Comparison of ENCODE assay signal across 14 mouse cellular contexts in the genomic region with DNA sequence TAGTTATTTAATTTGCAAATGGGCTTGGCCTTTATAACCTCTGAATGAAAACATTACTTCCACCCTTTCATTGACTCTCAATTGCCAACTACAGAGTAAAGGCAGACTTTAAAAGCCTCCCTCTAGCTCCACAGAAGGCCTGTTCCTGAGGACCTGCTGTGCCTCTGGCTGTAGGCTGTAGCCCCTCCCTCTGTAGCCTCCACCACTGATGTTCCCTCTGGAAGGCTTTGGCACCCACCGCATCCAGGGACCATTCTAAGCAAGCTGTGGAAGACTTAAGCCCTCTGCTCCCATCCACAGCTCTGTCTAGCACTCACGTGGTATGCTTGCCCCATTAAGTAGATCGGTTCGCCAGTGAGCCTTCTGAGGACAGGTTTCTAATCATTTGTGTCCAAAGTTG.
"Had no signal": no experiment of that assay in that cellular context is flagged by ENCODE, and none has a peak within 500 bp of the region (broad histone marks: within the 10 kb centered on the region; RNA-seq: fewer than 3 reads in every experiment).

No protein-coding gene starts in this region.

- H3K27ac ChIP-seq: kidney, postnatal 0 days; layer of hippocampus, adult 2 months; left cerebral cortex, adult 2 months; liver, embryonic 13.5 days; midbrain, embryonic 12.5 days; neural tube, embryonic 13.5 days; stomach, embryonic 15.5 days had no signal

- H3K27me3 ChIP-seq: liver, embryonic 13.5 days; stomach, embryonic 15.5 days had no signal

- DNase-seq: layer of hippocampus, postnatal 36 days; liver, embryonic 13.5 days; retina, postnatal 1 day; right cerebral cortex, postnatal 25 days; spleen, adult 18-20 months; thymus, postnatal 25 days had no signal

- H3K4me2 ChIP-seq: liver, embryonic 13.5 days; midbrain, embryonic 12.5 days; neural tube, embryonic 13.5 days; stomach, embryonic 15.5 days had no signal

- ATAC-seq: midbrain, embryonic 16.5 days had no signal

- H3K36me3 ChIP-seq: liver, embryonic 13.5 days; midbrain, embryonic 12.5 days; neural tube, embryonic 13.5 days; stomach, embryonic 15.5 days had no signal

- H3K4me3 ChIP-seq: layer of hippocampus, adult 2 months; left cerebral cortex, adult 2 months; liver, embryonic 13.5 days; midbrain, embryonic 12.5 days; myocyte; neural tube, embryonic 13.5 days; stomach, embryonic 15.5 days had no signal

- H3K9me3 ChIP-seq: liver, embryonic 13.5 days; midbrain, embryonic 12.5 days; neural tube, embryonic 13.5 days; stomach, embryonic 15.5 days had no signal

- H3K9ac ChIP-seq: liver, embryonic 13.5 days; midbrain, embryonic 12.5 days; neural tube, embryonic 13.5 days; stomach, embryonic 15.5 days had no signal
